ENCODE assay signal across 8 mouse cellular contexts in the genomic region with DNA sequence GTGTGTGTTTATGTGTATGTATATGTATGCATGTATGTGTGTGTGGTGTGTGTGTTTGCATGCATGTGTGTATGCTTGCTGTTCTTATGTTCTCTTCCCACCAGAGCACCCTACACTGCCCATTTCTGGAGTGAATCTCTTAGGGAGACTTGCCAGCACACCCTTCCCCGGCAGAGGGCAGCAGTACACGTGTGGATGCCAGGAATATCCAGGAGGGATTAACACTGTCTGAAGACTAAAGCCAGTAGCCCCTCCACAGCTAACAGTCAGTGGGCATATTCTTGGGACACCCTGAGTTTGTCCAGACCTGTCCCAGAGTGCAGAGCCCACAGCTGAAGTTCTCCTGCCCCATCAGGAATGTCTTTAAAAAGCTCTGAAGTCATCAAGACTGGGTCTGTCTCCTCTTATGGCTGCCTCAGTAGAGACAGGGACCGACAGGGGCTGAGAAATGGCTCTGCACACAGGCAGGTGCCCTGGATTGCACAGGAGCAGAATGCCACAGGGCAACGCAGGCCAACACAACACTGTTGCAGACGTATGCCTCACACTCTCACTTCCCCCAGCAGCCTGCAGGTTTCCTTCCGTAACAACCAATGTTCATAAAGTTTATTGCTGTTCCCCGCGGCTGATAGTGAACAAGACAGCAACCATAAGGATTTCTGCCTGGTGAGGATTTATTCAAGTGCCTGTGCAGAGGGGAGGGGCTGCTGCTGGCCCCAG. TPM values are rescaled to one million over a fixed set of nuclear protein-coding genes. Genes with fewer than 3 reads are reported as not detected.
DNase-seq lines count a peak whose midpoint lies in the region; TF ChIP-seq lines count a peak whose summit lies in the region.

No protein-coding gene starts in this region.

- 0 out of 2 replicates have a peak overlapping the region, but pooled peaks have one; percentile 11 for H3K27ac ChIP-seq in heart, embryonic 10.5 days
- H3K27ac ChIP-seq in liver, adult 2 months (replicated peaks; ENCODE audit: insufficient read depth, low read depth, low read length): no peak overlapping the region

- no peak for TF ChIP-seq POLR2A in brain, embryonic 14.5 days (IDR thresholded peaks at IDR 0.05; ENCODE audit: borderline replicate concordance, extremely low read depth, insufficient read depth, insufficient read length, poor library complexity, severe bottlenecking)
- no peak for TF ChIP-seq POLR2A in liver, adult 2 months (IDR thresholded peaks at IDR 0.05; ENCODE audit: extremely low read depth, insufficient read depth, low read length)

- no peak for DNase-seq in heart, embryonic 10.5 days (ENCODE audit: low spot score)
- no peak for DNase-seq in heart, postnatal 25 days (ENCODE audit: low spot score)
- DNase-seq in brain, embryonic 14.5 days (ENCODE audit: low read depth): peak; percentile 74
- peak; percentile 73 for DNase-seq in heart, postnatal 4 days
- no peak for DNase-seq in liver, adult 2 months (ENCODE audit: extremely low read depth, low read depth, low spot score)
- peak; percentile 60 for DNase-seq in retina, adult 2 months (ENCODE audit: low read depth, low spot score)
- no peak for DNase-seq in T-cell, adult 2 months (ENCODE audit: low spot score)

- no peaks in the 10 kb centered on the region for H3K36me3 ChIP-seq in heart, embryonic 10.5 days
- no peaks in the 10 kb centered on the region for H3K36me3 ChIP-seq in C2C12 (ENCODE audit: control insufficient read depth, insufficient read depth)
- no peaks in the 10 kb centered on the region for H3K36me3 ChIP-seq in liver, adult 2 months (ENCODE audit: control insufficient read depth, insufficient read depth, low read length)

- TF ChIP-seq CTCF in C2C12 (IDR thresholded peaks at IDR 0.05; ENCODE audit: control insufficient read depth, insufficient read depth, insufficient read length): peak; percentile 50
- peak; percentile 75 for TF ChIP-seq CTCF in brain, embryonic 14.5 days (IDR thresholded peaks at IDR 0.05; ENCODE audit: borderline replicate concordance, extremely low read depth, insufficient read depth, insufficient read length)
- peak; percentile 49 for TF ChIP-seq CTCF in liver, adult 2 months (IDR thresholded peaks at IDR 0.05; ENCODE audit: low read depth, low read length)

- H3K4me1 ChIP-seq in heart, embryonic 10.5 days: peaks cover 4% of the 10 kb centered on the region; the same call in 1 of the 2 replicates
- no peaks in the 10 kb centered on the region for H3K4me1 ChIP-seq in liver, adult 2 months (ENCODE audit: control insufficient read depth, insufficient read depth, low read length)

- H3K27me3 ChIP-seq in heart, embryonic 10.5 days (ENCODE audit: insufficient read depth, poor library complexity, severe bottlenecking): peaks cover 18% of the 10 kb centered on the region; the same call in 1 of the 2 replicates
- no peaks in the 10 kb centered on the region for H3K27me3 ChIP-seq in C2C12 (ENCODE audit: control insufficient read depth, insufficient read depth, insufficient read length)
- no peaks in the 10 kb centered on the region for H3K27me3 ChIP-seq in liver, adult 2 months (ENCODE audit: control insufficient read depth, insufficient read depth, low read length)

- intact Hi-C loops in heart, postnatal 25 days (cut with DNase I): no loop called here

- H3K79me2 ChIP-seq in C2C12 (ENCODE audit: control insufficient read depth, insufficient read depth): no peaks in the 10 kb centered on the region
- H3K79me2 ChIP-seq in liver, adult 2 months (ENCODE audit: control insufficient read depth, insufficient read depth, low read length): no peaks in the 10 kb centered on the region

- WGBS in heart, embryonic 10.5 days: 68% methylated on average over 8 of the region's 8 CpGs
- WGBS in liver, adult 2 months: 74% methylated on average over 8 of the region's 8 CpGs

- no peak overlapping the region for H3K9ac ChIP-seq in liver, adult 2 months (ENCODE audit: low read depth, low read length)

- H3K4me3 ChIP-seq in heart, embryonic 10.5 days: no peak overlapping the region
- H3K4me3 ChIP-seq in C2C12 (ENCODE audit: insufficient read depth, poor library complexity, severe bottlenecking): no peak overlapping the region
- H3K4me3 ChIP-seq in liver, adult 2 months (ENCODE audit: insufficient read depth, low read depth, low read length): no peak overlapping the region

- H3ac ChIP-seq in C2C12 (ENCODE audit: control insufficient read depth, insufficient read length, low read depth): no peak overlapping the region

- H3K9me3 ChIP-seq in heart, embryonic 10.5 days: no peaks in the 10 kb centered on the region

- no peaks in the 10 kb centered on the region for H3K79me3 ChIP-seq in C2C12 (ENCODE audit: low read depth)

TF ChIP-seq in C2C12, 6 proteins besides CTCF, POLR2A, EP300 and RAD21:
- TF ChIP-seq FOSL1 (IDR thresholded peaks at IDR 0.05; ENCODE audit: insufficient read depth, low read length, poor library complexity, severe bottlenecking): no peak
- no peak for TF ChIP-seq MAX (IDR thresholded peaks at IDR 0.05)
- TF ChIP-seq MYOD1 (IDR thresholded peaks at IDR 0.05; ENCODE audit: control insufficient read depth, insufficient read length, low read depth): no peak
- no peak for TF ChIP-seq MYOG (IDR thresholded peaks at IDR 0.05; ENCODE audit: control insufficient read depth, extremely low read depth, insufficient read length)
- TF ChIP-seq CEBPB (IDR thresholded peaks at IDR 0.05; ENCODE audit: low read depth): no peak
- no peak for TF ChIP-seq USF1 (IDR thresholded peaks at IDR 0.05; ENCODE audit: low read depth)
TF ChIP-seq in C2C12: peak in this region for 0.

RNA-seq across cellular contexts. Expression of gene Ip6k3, which starts 2.4 kb away (rescaled TPM):
- polyA plus RNA-seq in heart, embryonic 10.5 days (2016; fragmentation: Nextera tagmentation; extraction: Ambion mirVana): 0.05 and 0.10 TPM in 2 replicates
- total RNA-seq in heart, postnatal 25 days (2021): 1 to 10 TPM; 8.6 to 9.4 TPM
- 0.08 TPM for polyA plus RNA-seq in C2C12 (2012; fragmentation: generic; extraction: Trizol)
- polyA plus RNA-seq in brain, embryonic 14.5 days (2012; rRNA removed): 0.29 and 0.33 TPM in 2 replicates
- total RNA-seq in heart, postnatal 4 days (2021): 1 to 10 TPM; 3.6 to 4.0 TPM
- 0.13 TPM in 1 of 2 replicates, not detected in the other for total RNA-seq in liver, adult 2 months (2014; rRNA removed)
- polyA plus RNA-seq in liver, adult 2 months (2012; rRNA removed): not detected in 2 replicates

RNA-seq across cellular contexts. Expression of gene Uqcc2, which starts 31.5 kb away (rescaled TPM):
- polyA plus RNA-seq in heart, embryonic 10.5 days (2016; fragmentation: Nextera tagmentation; extraction: Ambion mirVana): 393 and 440 TPM in 2 replicates
- 100 to 1,000 TPM; 323 to 335 TPM for total RNA-seq in heart, postnatal 25 days (2021)
- 630 TPM for polyA plus RNA-seq in C2C12 (2012; fragmentation: generic; extraction: Trizol)
- 242 and 333 TPM in 2 replicates for polyA plus RNA-seq in brain, embryonic 14.5 days (2012; rRNA removed)
- 100 to 1,000 TPM; 256 to 274 TPM for total RNA-seq in heart, postnatal 4 days (2021)
- 115 and 135 TPM in 2 replicates for total RNA-seq in liver, adult 2 months (2014; rRNA removed)
- polyA plus RNA-seq in liver, adult 2 months (2012; rRNA removed): 78.9 and 101 TPM in 2 replicates

RNA-seq across cellular contexts. Expression of gene Lemd2, which starts 39.1 kb away (rescaled TPM):
- polyA plus RNA-seq in heart, embryonic 10.5 days (2016; fragmentation: Nextera tagmentation; extraction: Ambion mirVana): 11.1 and 14.4 TPM in 2 replicates
- total RNA-seq in heart, postnatal 25 days (2021): 10 to 100 TPM; 28.8 to 29.4 TPM
- polyA plus RNA-seq in C2C12 (2012; fragmentation: generic; extraction: Trizol): 45.9 TPM
- polyA plus RNA-seq in brain, embryonic 14.5 days (2012; rRNA removed): 117 and 154 TPM in 2 replicates
- total RNA-seq in heart, postnatal 4 days (2021): 10 to 100 TPM; 35.3 to 36.4 TPM
- 15.1 and 17.8 TPM in 2 replicates for total RNA-seq in liver, adult 2 months (2014; rRNA removed)
- polyA plus RNA-seq in liver, adult 2 months (2012; rRNA removed): 34.8 and 45.1 TPM in 2 replicates

Comparison
In these comparisons a context has a peak if more than half of its experiments do, and no peak if none do; other contexts are left out.
1. DNase-seq: peak in brain, embryonic 14.5 days (single experiment), heart, postnatal 4 days (single experiment) and retina, adult 2 months (single experiment); none in heart, embryonic 10.5 days (single experiment), heart, postnatal 25 days (single experiment), liver, adult 2 months (single experiment) and T-cell, adult 2 months (single experiment).
2. Peak in every context shown above with its lines, with median percentiles within 50 percentile points of each other: CTCF ChIP-seq.